Mouse (Mus musculus): ENCODE measurements around the gene Vmo1. TPM values are rescaled to one million over a fixed set of nuclear protein-coding genes. Genes with fewer than 3 reads are reported as not detected.
"Not testable (repeated sequence)": the region's sequence is repeated elsewhere in the genome, so short reads cannot be mapped to it uniquely, and the experiment has no call there.

Gene Vmo1
- polyA plus RNA-seq, 1 experiment from 2014 or later: 0.30 TPM

GRCm38 (mm10) chr11:70489138-70489537, 25.3 kb downstream of the Vmo1 start:
- no peaks in the 10 kb centered on the region for H3K4me1 ChIP-seq
- H3K4me3 ChIP-seq: no peak overlapping the region
- DNase-seq (ENCODE audit: low spot score): no peak
- no peaks in the 10 kb centered on the region for H3K36me3 ChIP-seq
- no peaks in the 10 kb centered on the region for H3K9me3 ChIP-seq (replicated peaks)
- no peaks in the 10 kb centered on the region for H3K27me3 ChIP-seq (ENCODE audit: low read depth, poor library complexity, severe bottlenecking)
- H3K27ac ChIP-seq: no peak overlapping the region
- WGBS: 88% methylated on average over 3 of the region's 3 CpGs

DNA sequence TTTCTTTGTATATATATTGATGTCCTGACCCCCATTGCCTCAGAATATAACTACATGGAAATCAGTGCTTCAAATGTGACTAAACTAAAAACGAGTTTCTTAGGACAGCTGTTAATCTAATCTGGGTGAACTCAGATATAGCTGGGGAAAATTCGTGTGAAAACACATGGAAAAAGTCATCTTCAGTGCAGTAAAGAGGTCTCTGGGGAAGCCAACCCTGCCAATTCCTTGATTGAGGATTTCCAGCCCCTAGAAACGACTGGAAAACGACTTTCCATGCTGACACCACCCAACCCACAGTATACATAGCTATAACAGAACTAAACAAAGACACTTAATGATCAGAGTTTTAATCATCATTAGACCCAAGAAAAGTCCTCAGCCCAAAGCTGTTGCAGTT, 26.6 kb downstream of the Vmo1 start:
- Histone ChIP-seq H3K27ac (no peak overlapping the region), H3K36me3 (no peaks in the 10 kb centered on the region), H3K4me3 (no peak overlapping the region), H3K9me3 (replicated peaks) (no peaks in the 10 kb centered on the region), H3K4me1 (no peaks in the 10 kb centered on the region), H3K27me3 (ENCODE audit: low read depth, poor library complexity, severe bottlenecking) (no peaks in the 10 kb centered on the region)
- no peak for DNase-seq (ENCODE audit: low spot score)
- WGBS: 54% methylated on average over 4 of the region's 4 CpGs

DNA sequence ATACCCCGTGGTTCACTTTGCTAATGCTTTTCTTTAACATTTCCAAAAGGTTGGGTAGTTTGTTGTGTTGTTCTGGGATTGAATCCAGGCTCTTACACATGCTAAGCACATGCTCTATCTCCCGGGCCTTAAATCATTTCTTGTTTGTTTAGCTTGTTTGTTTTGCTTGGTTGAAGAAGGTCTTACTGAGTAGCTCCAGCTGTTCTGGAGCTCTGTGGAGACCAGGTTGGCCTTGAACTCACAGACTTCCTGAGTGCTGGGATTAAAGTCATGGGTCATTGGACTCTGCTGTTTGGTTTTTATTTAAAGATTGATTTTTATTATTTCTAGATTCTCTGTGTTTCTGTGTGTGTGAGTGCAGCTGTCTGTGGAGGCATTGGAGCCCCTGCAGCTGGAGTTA, 28.9 kb downstream of the Vmo1 start:
- no peaks in the 10 kb centered on the region for H3K27me3 ChIP-seq (ENCODE audit: low read depth, poor library complexity, severe bottlenecking)
- H3K36me3 ChIP-seq: no peaks in the 10 kb centered on the region
- H3K27ac ChIP-seq: no peak overlapping the region
- H3K4me1 ChIP-seq: no peaks in the 10 kb centered on the region
- H3K4me3 ChIP-seq: no peak overlapping the region
- WGBS: 71% methylated on average over 2 of the region's 2 CpGs
- no peaks in the 10 kb centered on the region for H3K9me3 ChIP-seq (replicated peaks)
- no peak for DNase-seq (ENCODE audit: low spot score)

GRCm38 (mm10) chr11:70474872-70475534, 39.4 kb downstream of the Vmo1 start:
- no peaks in the 10 kb centered on the region for H3K9me3 ChIP-seq (replicated peaks)
- 82% methylated on average over 12 of the region's 12 CpGs for WGBS
- no peak for DNase-seq (ENCODE audit: low spot score)
- no peaks in the 10 kb centered on the region for H3K27me3 ChIP-seq (ENCODE audit: low read depth, poor library complexity, severe bottlenecking)
- no peak overlapping the region for H3K27ac ChIP-seq
- H3K4me3 ChIP-seq: no peak overlapping the region
- no peaks in the 10 kb centered on the region for H3K36me3 ChIP-seq
- no peaks in the 10 kb centered on the region for H3K4me1 ChIP-seq

- 93% methylated on average over 5 of the region's 5 CpGs for WGBS
- H3K27ac ChIP-seq; H3K4me1 ChIP-seq; H3K27me3 ChIP-seq (ENCODE audit: low read depth, poor library complexity, severe bottlenecking); DNase-seq (ENCODE audit: low spot score); H3K9me3 ChIP-seq (replicated peaks); H3K4me3 ChIP-seq; H3K36me3 ChIP-seq: not testable (repeated sequence)
Measured at GRCm38 (mm10) chr11:70473291-70473690, 41.1 kb downstream of the Vmo1 start.

DNA sequence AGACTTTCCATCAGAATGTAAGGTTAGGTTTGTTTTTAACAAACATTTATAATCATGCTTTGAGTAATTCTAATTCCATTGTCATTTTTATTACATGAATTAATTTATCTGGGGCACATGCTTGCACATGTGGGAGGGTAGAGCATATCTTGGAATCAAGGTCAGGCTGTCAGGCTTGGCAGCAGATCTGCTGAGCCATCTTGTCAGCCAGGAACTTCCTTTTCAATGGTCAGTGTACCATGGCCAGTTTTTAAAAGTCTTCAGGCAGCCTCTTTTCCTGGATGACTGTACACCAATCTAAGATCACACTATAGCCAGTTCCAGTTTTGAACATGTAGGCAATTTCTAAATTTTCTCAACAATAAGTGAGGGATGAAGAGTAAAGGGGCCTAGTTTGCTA, 41.7 kb downstream of the Vmo1 start:
- no peak overlapping the region for H3K27ac ChIP-seq
- H3K4me1 ChIP-seq: no peaks in the 10 kb centered on the region
- no peak overlapping the region for H3K4me3 ChIP-seq
- H3K9me3 ChIP-seq (replicated peaks): no peaks in the 10 kb centered on the region
- H3K36me3 ChIP-seq: no peaks in the 10 kb centered on the region
- DNase-seq (ENCODE audit: low spot score): no peak
- H3K27me3 ChIP-seq (ENCODE audit: low read depth, poor library complexity, severe bottlenecking): no peaks in the 10 kb centered on the region

DNA sequence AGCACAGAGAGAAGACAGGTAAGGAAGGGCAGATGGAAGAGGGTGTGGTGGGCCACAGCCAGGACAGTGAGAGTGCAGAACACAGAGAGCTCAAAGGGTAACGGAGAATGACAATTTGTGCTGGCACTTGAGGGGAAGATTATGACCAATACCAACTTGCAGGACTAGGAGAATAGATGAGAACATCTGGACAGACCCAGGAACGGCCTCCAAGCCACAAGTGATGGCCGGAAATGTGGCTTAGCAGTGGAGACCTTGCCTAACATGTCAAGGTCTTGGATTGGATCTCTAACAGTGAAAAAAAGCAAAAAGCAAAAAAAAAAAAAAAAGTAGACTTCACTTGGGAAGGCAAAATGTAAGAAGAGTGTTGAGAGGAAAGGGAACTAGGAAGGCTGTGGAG, 44.7 kb downstream of the Vmo1 start:
- Histone ChIP-seq H3K9me3 (replicated peaks) (no peaks in the 10 kb centered on the region), H3K36me3 (no peaks in the 10 kb centered on the region)
- WGBS: 89% methylated on average over 3 of the region's 3 CpGs

GRCm38 (mm10) chr11:70467902-70468619, 46.4 kb downstream of the Vmo1 start:
- no peak overlapping the region for H3K4me3 ChIP-seq
- H3K27ac ChIP-seq: no peak overlapping the region
- no peaks in the 10 kb centered on the region for H3K36me3 ChIP-seq
- 83% methylated on average over 5 of the region's 5 CpGs for WGBS
- no peaks in the 10 kb centered on the region for H3K9me3 ChIP-seq (replicated peaks)
- peaks cover 12% of the 10 kb centered on the region for H3K4me1 ChIP-seq
- peaks cover 43% of the 10 kb centered on the region for H3K27me3 ChIP-seq (ENCODE audit: low read depth, poor library complexity, severe bottlenecking)
- no peak for DNase-seq (ENCODE audit: low spot score)

More for the DNA sequence above, 44.7 kb downstream of the Vmo1 start:
- Histone ChIP-seq H3K4me3 (no peak overlapping the region), H3K27ac (no peak overlapping the region), H3K4me1 (peaks cover 12% of the 10 kb centered on the region), H3K27me3 (ENCODE audit: low read depth, poor library complexity, severe bottlenecking) (peaks cover 26% of the 10 kb centered on the region)
- DNase-seq (ENCODE audit: low spot score): no peak

GRCm38 (mm10) chr11:70465824-70466223, 48.6 kb downstream of the Vmo1 start:
- H3K27me3 ChIP-seq (ENCODE audit: low read depth, poor library complexity, severe bottlenecking): peaks cover 65% of the 10 kb centered on the region
- H3K36me3 ChIP-seq: no peaks in the 10 kb centered on the region
- peak overlapping the region; percentile 35 for H3K4me3 ChIP-seq
- WGBS: 18% methylated on average over 23 of the region's 23 CpGs
- peak overlapping the region; percentile 53; the same call in 1 of the 2 replicates for H3K27ac ChIP-seq
- no peaks in the 10 kb centered on the region for H3K9me3 ChIP-seq (replicated peaks)
- peaks cover 12% of the 10 kb centered on the region for H3K4me1 ChIP-seq
- peak; percentile 48 for DNase-seq (ENCODE audit: low spot score)

- Histone ChIP-seq H3K27ac (peak overlapping the region; percentile 53; the same call in 1 of the 2 replicates), H3K4me1 (peaks cover 12% of the 10 kb centered on the region), H3K27me3 (ENCODE audit: low read depth, poor library complexity, severe bottlenecking) (peaks cover 71% of the 10 kb centered on the region), H3K36me3 (no peaks in the 10 kb centered on the region), H3K9me3 (replicated peaks) (no peaks in the 10 kb centered on the region), H3K4me3 (0 out of 2 replicates have a peak overlapping the region, but pooled peaks have one; percentile 11)
- 21% methylated on average over 16 of the region's 16 CpGs for WGBS
- no peak for DNase-seq (ENCODE audit: low spot score)
Measured at GRCm38 (mm10) chr11:70465211-70465610, 49.2 kb downstream of the Vmo1 start.

DNA sequence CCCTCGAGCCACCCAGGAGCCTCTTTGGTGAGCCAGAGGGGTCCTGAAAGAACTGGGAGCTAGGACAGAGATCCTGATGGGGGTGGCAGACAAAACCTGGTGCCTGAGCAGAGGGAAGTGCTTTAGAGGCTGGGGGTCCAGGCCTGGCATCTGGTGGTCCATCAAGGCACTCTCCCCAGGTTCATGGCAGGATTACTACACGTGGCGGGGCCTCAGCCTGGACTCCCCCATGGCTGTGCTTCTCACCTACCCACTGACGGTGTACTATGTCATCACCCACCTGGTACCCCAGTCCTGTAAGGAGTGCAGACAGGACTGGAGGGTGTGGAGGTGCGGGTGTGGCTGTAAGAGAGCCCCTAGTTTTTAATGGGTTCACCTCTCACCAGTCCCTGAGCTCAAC, 50.4 kb downstream of the Vmo1 start:
- no peak for DNase-seq (ENCODE audit: low spot score)
- Histone ChIP-seq H3K9me3 (replicated peaks) (no peaks in the 10 kb centered on the region), H3K4me1 (peaks cover 22% of the 10 kb centered on the region), H3K36me3 (no peaks in the 10 kb centered on the region), H3K27ac (no peak overlapping the region), H3K4me3 (no peak overlapping the region), H3K27me3 (ENCODE audit: low read depth, poor library complexity, severe bottlenecking) (peaks cover 83% of the 10 kb centered on the region)
- WGBS: 80% methylated on average over 5 of the region's 5 CpGs

Measured in limb, embryonic 10.5 days (tissue).